Mouse (Mus musculus) neural tube, embryonic 12.5 days (tissue): ENCODE data around the gene Chaf1a. TPM values are rescaled to one million over a fixed set of nuclear protein-coding genes. Genes with fewer than 3 reads are reported as not detected.
A peak's percentile ranks its signal among the peaks of the same experiment; 100 is the strongest.

Experiments used
- ATAC-seq: fragments of 200-750 bp; cut with Nextera tagmentation; 2 replicates; pipeline ENCODE4 v1.8.0; 2017; ENCODE audit warnings: low read depth, mild to moderate bottlenecking, moderate TSS enrichment, moderate library complexity; ENCODE audit not compliant: low FRiP score
- H3K27ac ChIP-seq: fragments of 300-500 bp; sonication (generic); 2 replicates; pipeline ENCODE4 v1.5.1; 2016
- H3K27me3 ChIP-seq: fragments of 300-500 bp; sonication (generic); replicated peaks from 2 replicates; pipeline ENCODE4 v1.6.1; 2016; ENCODE audit warnings: mild to moderate bottlenecking
- H3K36me3 ChIP-seq: fragments of 300-500 bp; sonication (generic); 2 replicates; pipeline ENCODE4 v1.6.1; 2016; ENCODE audit warnings: mild to moderate bottlenecking
- H3K4me1 ChIP-seq: fragments of 300-500 bp; sonication (generic); 2 replicates; pipeline ENCODE4 v1.6.1; 2016
- H3K4me2 ChIP-seq: fragments of 300-500 bp; sonication (generic); replicated peaks from 2 replicates; pipeline ENCODE4 v1.6.1; 2016; ENCODE audit warnings: mild to moderate bottlenecking
- H3K4me3 ChIP-seq: fragments of 300-500 bp; sonication (generic); 2 replicates; pipeline ENCODE4 v1.5.1; 2016
- H3K9ac ChIP-seq: fragments of 300-500 bp; sonication (generic); 2 replicates; pipeline ENCODE4 v1.6.1; 2016; ENCODE audit warnings: mild to moderate bottlenecking
- H3K9me3 ChIP-seq: fragments of 300-500 bp; sonication (generic); 2 replicates; pipeline ENCODE4 v1.6.1; 2016; ENCODE audit warnings: mild to moderate bottlenecking
- WGBS: fragments of 180-500 bp; shearing (Covaris S2); methylation state at CpG from one replicate; pipeline ENCODE4 v1.1.7; 2016; 5-methylcytosine and 5-hydroxymethylcytosine counted together
- polyA plus RNA-seq: library from polyadenylated mRNA; unstranded; fragments of >200 nt; fragmentation: Nextera tagmentation; extraction: Ambion mirVana; gene quantifications from 2 replicates; pipeline ENCODE4 v1.2.1, GENCODE M21; 2016

Chaf1a gene
- polyA plus RNA-seq, 1 experiment from 2014 or later, result 25.3 TPM

GRCm38 (mm10) chr17:56032831-56033230 lies 7.4 kb upstream of the Chaf1a start:
- ATAC-seq, result no peak
- Histone ChIP-seq H3K9ac (no peak overlapping the region; the same call in 1 of the 2 replicates), H3K4me1 (peaks cover 19% of the 10 kb centered on the region)

GRCm38 (mm10) chr17:56034040-56034725 lies 6.1 kb upstream of the Chaf1a start:
- Histone ChIP-seq H3K9me3 (no peaks in the 10 kb centered on the region), H3K27me3 (no peaks in the 10 kb centered on the region), H3K9ac (peak overlapping the region; percentile 33; the same call in 1 of the 2 replicates), H3K36me3 (peaks cover 35% of the 10 kb centered on the region), H3K4me1 (peaks cover 19% of the 10 kb centered on the region), H3K4me2 (peak overlapping the region; percentile 67), H3K4me3 (no peak overlapping the region), H3K27ac (no peak overlapping the region)
- no peak for ATAC-seq
- 94% methylated on average over 7 of the region's 7 CpGs for WGBS

More at GRCm38 (mm10) chr17:56032831-56033230, 7.4 kb upstream of the Chaf1a start:
- Histone ChIP-seq H3K9me3 (no peaks in the 10 kb centered on the region), H3K4me2 (no peak overlapping the region), H3K27me3 (no peaks in the 10 kb centered on the region), H3K36me3 (peaks cover 48% of the 10 kb centered on the region), H3K27ac (no peak overlapping the region), H3K4me3 (no peak overlapping the region)
- 83% methylated on average over 7 of the region's 7 CpGs for WGBS

GRCm38 (mm10) chr17:56034726-56035100 lies 5.5 kb upstream of the Chaf1a start:
- WGBS, result 91% methylated on average over 6 of the region's 6 CpGs
- Histone ChIP-seq H3K4me2 (peak overlapping the region; percentile 67), H3K9me3 (no peaks in the 10 kb centered on the region), H3K4me1 (peaks cover 19% of the 10 kb centered on the region), H3K27ac (no peak overlapping the region), H3K9ac (peak overlapping the region; percentile 33; the same call in 1 of the 2 replicates), H3K4me3 (no peak overlapping the region), H3K27me3 (no peaks in the 10 kb centered on the region), H3K36me3 (peaks cover 31% of the 10 kb centered on the region)
- no peak for ATAC-seq

- Histone ChIP-seq H3K27ac (no peak overlapping the region), H3K9ac (no peak overlapping the region), H3K27me3 (no peaks in the 10 kb centered on the region), H3K4me3 (peak overlapping the region; percentile 84), H3K4me2 (peak overlapping the region; percentile 67), H3K4me1 (peaks cover 19% of the 10 kb centered on the region), H3K9me3 (no peaks in the 10 kb centered on the region), H3K36me3 (peaks cover 31% of the 10 kb centered on the region)
- ATAC-seq, result no peak
- WGBS, result 88% methylated on average over 4 of the region's 4 CpGs
Measured at GRCm38 (mm10) chr17:56035216-56035615, 5.0 kb upstream of the Chaf1a start.

- Histone ChIP-seq H3K4me1 (peaks cover 28% of the 10 kb centered on the region), H3K9me3 (no peaks in the 10 kb centered on the region), H3K36me3 (peaks cover 27% of the 10 kb centered on the region), H3K27ac (peak within 1 kb of the TSS; percentile 76), H3K27me3 (no peaks in the 10 kb centered on the region), H3K4me2 (peak within 1 kb of the TSS; percentile 67), H3K9ac (peak within 1 kb of the TSS; percentile 93), H3K4me3 (peak within 1 kb of the TSS; percentile 84)
- WGBS, result under 1% methylated on average over 74 of the region's 74 CpGs
- ATAC-seq, result peak; percentile 91
Measured at GRCm38 (mm10) chr17:56036176-56036900, 3.9 kb upstream of the Chaf1a start, which contains the start of gene Sh3gl1. Gene Sh3gl1 (minus strand): TSS chr17:56036635.

GRCm38 (mm10) chr17:56036901-56037287 lies 3.3 kb upstream of the Chaf1a start:
- Histone ChIP-seq H3K27ac (no peak overlapping the region), H3K4me1 (peaks cover 30% of the 10 kb centered on the region)

GRCm38 (mm10) chr17:56038583-56039261 lies 1.5 kb upstream of the Chaf1a start:
- Histone ChIP-seq H3K36me3 (peaks cover 10% of the 10 kb centered on the region), H3K4me1 (peaks cover 27% of the 10 kb centered on the region), H3K4me3 (no peak overlapping the region), H3K27me3 (no peaks in the 10 kb centered on the region), H3K9me3 (no peaks in the 10 kb centered on the region), H3K9ac (no peak overlapping the region), H3K4me2 (no peak overlapping the region), H3K27ac (no peak overlapping the region)
- no peak for ATAC-seq
- 92% methylated on average over 8 of the region's 8 CpGs for WGBS

More at GRCm38 (mm10) chr17:56036901-56037287, 3.3 kb upstream of the Chaf1a start:
- ATAC-seq, result peak; percentile 29
- H3K4me2 ChIP-seq, result peak overlapping the region; percentile 67
- no peaks in the 10 kb centered on the region for H3K27me3 ChIP-seq
- H3K4me3 ChIP-seq, result no peak overlapping the region
- H3K9ac ChIP-seq, result no peak overlapping the region
- H3K9me3 ChIP-seq, result no peaks in the 10 kb centered on the region
- WGBS, result 37% methylated on average over 13 of the region's 13 CpGs
- H3K36me3 ChIP-seq, result peaks cover 24% of the 10 kb centered on the region

- no peak overlapping the region for H3K9ac ChIP-seq
- H3K4me1 ChIP-seq, result peaks cover 26% of the 10 kb centered on the region
- peaks cover 9% of the 10 kb centered on the region; the same call in 1 of the 2 replicates for H3K36me3 ChIP-seq
- H3K4me2 ChIP-seq, result peak overlapping the region; percentile 85
- no peak overlapping the region for H3K4me3 ChIP-seq
- H3K9me3 ChIP-seq, result no peaks in the 10 kb centered on the region
- no peak overlapping the region for H3K27ac ChIP-seq
- WGBS, result 80% methylated on average over 4 of the region's 4 CpGs
- no peak for ATAC-seq
- H3K27me3 ChIP-seq, result no peaks in the 10 kb centered on the region
Measured at GRCm38 (mm10) chr17:56039345-56039744, 894 bp upstream of the Chaf1a start.

- no peak overlapping the region for H3K27ac ChIP-seq
- no peaks in the 10 kb centered on the region for H3K27me3 ChIP-seq
- H3K9ac ChIP-seq, result peak overlapping the region; percentile 81
- no peak for ATAC-seq
- peaks cover 17% of the 10 kb centered on the region for H3K36me3 ChIP-seq
- WGBS, result 4% methylated on average over 12 of the region's 12 CpGs
- H3K4me2 ChIP-seq, result peak overlapping the region; percentile 85
- no peaks in the 10 kb centered on the region for H3K9me3 ChIP-seq
- peaks cover 13% of the 10 kb centered on the region for H3K4me1 ChIP-seq
- peak overlapping the region; percentile 84 for H3K4me3 ChIP-seq
Measured at GRCm38 (mm10) chr17:56040857-56041163, 571 bp downstream of the Chaf1a start.

GRCm38 (mm10) chr17:56051369-56051768 lies 11.1 kb downstream of the Chaf1a start:
- Histone ChIP-seq H3K4me2 (no peak overlapping the region), H3K9me3 (no peaks in the 10 kb centered on the region), H3K9ac (no peak overlapping the region), H3K36me3 (peaks cover 61% of the 10 kb centered on the region), H3K4me1 (no peaks in the 10 kb centered on the region), H3K27me3 (no peaks in the 10 kb centered on the region), H3K27ac (no peak overlapping the region), H3K4me3 (no peak overlapping the region)
- no peak for ATAC-seq
- 95% methylated on average over 5 of the region's 5 CpGs for WGBS

- ATAC-seq, result no peak
- peaks cover 62% of the 10 kb centered on the region for H3K36me3 ChIP-seq
Measured at GRCm38 (mm10) chr17:56054938-56055337, 14.7 kb downstream of the Chaf1a start.

GRCm38 (mm10) chr17:56055945-56056678 lies 15.9 kb downstream of the Chaf1a start:
- no peak for ATAC-seq
- WGBS, result 81% methylated on average over 4 of the region's 4 CpGs
- no peak overlapping the region for H3K27ac ChIP-seq

More at GRCm38 (mm10) chr17:56054938-56055337, 14.7 kb downstream of the Chaf1a start:
- no peak overlapping the region for H3K4me3 ChIP-seq
- H3K9ac ChIP-seq, result no peak overlapping the region
- no peak overlapping the region for H3K27ac ChIP-seq
- H3K9me3 ChIP-seq, result no peaks in the 10 kb centered on the region
- H3K4me1 ChIP-seq, result no peaks in the 10 kb centered on the region
- H3K4me2 ChIP-seq, result no peak overlapping the region
- H3K27me3 ChIP-seq, result no peaks in the 10 kb centered on the region

More at GRCm38 (mm10) chr17:56055945-56056678, 15.9 kb downstream of the Chaf1a start:
- peaks cover 63% of the 10 kb centered on the region for H3K36me3 ChIP-seq
- no peaks in the 10 kb centered on the region for H3K4me1 ChIP-seq
- H3K9ac ChIP-seq, result no peak overlapping the region
- H3K4me3 ChIP-seq, result no peak overlapping the region
- no peaks in the 10 kb centered on the region for H3K9me3 ChIP-seq
- no peaks in the 10 kb centered on the region for H3K27me3 ChIP-seq
- H3K4me2 ChIP-seq, result no peak overlapping the region
